Mouse (Mus musculus) heart, embryonic 11.5 days (tissue): ENCODE measurements around the gene Asprv1. TPM values are rescaled to one million over a fixed set of nuclear protein-coding genes. Genes with fewer than 3 reads are reported as not detected.

Experiments used
- ATAC-seq: fragments of 200-750 bp; cut with Nextera tagmentation; replicated peaks from 2 replicates; pipeline ENCODE4 v1.8.0; 2017; ENCODE audit warnings: moderate library complexity; ENCODE audit not compliant: insufficient number of reproducible peaks, low FRiP score, low TSS enrichment
- H3K27ac ChIP-seq: fragments of 300-500 bp; sonication (generic); 2 replicates; pipeline ENCODE4 v1.5.1; 2014; ENCODE audit warnings: mild to moderate bottlenecking, low read depth, low read length
- H3K27me3 ChIP-seq: fragments of 300-500 bp; sonication (generic); 2 replicates; pipeline ENCODE4 v1.6.1; 2014; ENCODE audit warnings: mild to moderate bottlenecking, low read length, mixed read lengths; ENCODE audit not compliant: control insufficient read depth, insufficient read depth
- H3K36me3 ChIP-seq: fragments of 300-500 bp; sonication (generic); 2 replicates; pipeline ENCODE4 v1.6.1; 2014; ENCODE audit warnings: mild to moderate bottlenecking, low read length, moderate library complexity, mixed read lengths; ENCODE audit not compliant: control insufficient read depth, insufficient read depth
- H3K4me1 ChIP-seq: fragments of 300-500 bp; sonication (generic); 2 replicates; pipeline ENCODE4 v1.6.1; 2014; ENCODE audit warnings: low read length; ENCODE audit not compliant: control insufficient read depth, insufficient read depth
- H3K4me2 ChIP-seq: fragments of 300-500 bp; sonication (generic); 2 replicates; pipeline ENCODE4 v1.6.1; 2014; ENCODE audit warnings: mild to moderate bottlenecking, moderate library complexity
- H3K4me3 ChIP-seq: fragments of 300-500 bp; sonication (generic); 2 replicates; pipeline ENCODE4 v1.5.1; 2014; ENCODE audit warnings: low read depth, low read length
- H3K9ac ChIP-seq: fragments of 300-500 bp; sonication (generic); 2 replicates; pipeline ENCODE4 v1.6.1; 2014; ENCODE audit warnings: mild to moderate bottlenecking, low read depth, low read length, moderate library complexity
- H3K9me3 ChIP-seq: fragments of 300-500 bp; sonication (generic); replicated peaks from 2 replicates; pipeline ENCODE4 v1.6.1; 2016; ENCODE audit warnings: low read length; ENCODE audit not compliant: control insufficient read depth
- WGBS: fragments of 180-500 bp; shearing (Covaris S2); extraction: QIAGEN DNeasy Blood & Tissue Kit; methylation state at CpG from one replicate; pipeline ENCODE4 v1.1.7; 2014; ENCODE audit not compliant: insufficient replicate concordance; 5-methylcytosine and 5-hydroxymethylcytosine counted together
- polyA plus RNA-seq: library from polyadenylated mRNA; unstranded; fragments of >200 nt; fragmentation: Nextera tagmentation; extraction: Ambion mirVana; gene quantifications from 2 replicates; pipeline ENCODE4 v1.2.1, GENCODE M21; 2014

Asprv1 gene
- polyA plus RNA-seq, 1 experiment from 2014 or later, result not detected

DNA sequence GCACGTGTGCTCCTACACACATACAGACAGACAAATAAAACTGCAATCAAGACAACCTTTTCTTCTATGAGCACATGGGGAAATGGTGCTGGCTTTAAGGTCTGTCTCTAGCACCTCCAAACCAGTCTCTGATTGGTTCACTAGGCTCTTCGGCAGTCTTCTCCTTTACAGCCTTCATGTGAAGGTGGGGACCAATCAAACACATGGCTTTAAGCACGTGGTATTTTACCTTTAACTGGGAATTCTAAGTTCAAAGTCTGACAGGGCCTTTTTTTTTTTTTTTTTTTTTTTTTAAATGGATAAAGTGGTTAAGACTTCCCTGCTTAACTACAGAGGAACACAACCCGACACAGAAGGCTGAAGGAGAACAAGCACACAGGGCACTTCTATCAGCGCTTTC lies 37.1 kb downstream of the Asprv1 start:
- no peak for ATAC-seq
- WGBS, result 83% methylated on average over 5 of the region's 5 CpGs
- no peaks in the 10 kb centered on the region for H3K9me3 ChIP-seq
- H3K27ac ChIP-seq, result no peak overlapping the region
- no peak overlapping the region for H3K4me2 ChIP-seq
- H3K27me3 ChIP-seq, result no peaks in the 10 kb centered on the region
- peaks cover 8% of the 10 kb centered on the region for H3K4me1 ChIP-seq
- no peak overlapping the region for H3K9ac ChIP-seq
- 0 out of 2 replicates have a peak, but pooled peaks cover 5% of the 10 kb centered on the region for H3K36me3 ChIP-seq
- no peak overlapping the region for H3K4me3 ChIP-seq

DNA sequence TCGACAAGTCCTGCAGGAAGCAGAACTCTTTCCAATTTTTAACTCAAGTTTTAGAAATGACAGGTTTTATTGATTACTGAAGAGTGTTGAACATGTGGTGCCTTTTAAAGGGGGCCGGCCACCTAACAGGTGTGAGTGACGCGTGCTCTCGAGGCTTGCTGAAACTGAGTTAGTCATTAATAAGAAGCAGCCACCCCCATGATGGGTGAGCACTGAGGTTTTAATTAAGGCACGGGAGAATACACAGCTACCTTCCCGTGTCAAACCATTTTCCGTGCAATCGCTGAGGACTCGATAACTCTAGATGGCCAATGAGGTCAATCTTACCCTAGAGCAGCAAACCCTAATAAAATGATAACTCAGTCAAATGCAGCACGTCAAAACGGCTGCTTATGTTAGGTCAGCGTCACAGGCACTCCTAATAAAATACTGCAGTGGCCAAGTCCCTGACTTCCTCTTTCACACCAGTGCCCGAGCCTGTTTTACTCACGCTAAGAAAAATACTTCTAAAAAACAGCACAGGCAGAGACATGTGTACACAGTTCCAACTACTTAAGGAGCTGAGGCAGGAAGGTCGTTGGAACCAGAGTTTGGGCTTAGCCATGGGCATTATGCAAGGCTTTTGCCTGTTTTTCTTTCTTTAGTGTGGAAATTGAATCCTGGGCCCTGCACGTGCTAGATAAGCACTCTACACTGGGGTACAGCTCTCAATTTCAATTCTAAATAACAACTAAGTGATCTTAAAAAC lies 37.8 kb downstream of the Asprv1 start:
- H3K9me3 ChIP-seq, result no peaks in the 10 kb centered on the region
- no peak overlapping the region for H3K4me3 ChIP-seq
- ATAC-seq, result no peak
- no peak overlapping the region for H3K9ac ChIP-seq
- no peaks in the 10 kb centered on the region for H3K27me3 ChIP-seq
- 83% methylated on average over 17 of the region's 17 CpGs for WGBS
- H3K27ac ChIP-seq, result no peak overlapping the region
- no peak overlapping the region for H3K4me2 ChIP-seq
- H3K4me1 ChIP-seq, result peaks cover 8% of the 10 kb centered on the region
- H3K36me3 ChIP-seq, result 0 out of 2 replicates have a peak, but pooled peaks cover 5% of the 10 kb centered on the region

DNA sequence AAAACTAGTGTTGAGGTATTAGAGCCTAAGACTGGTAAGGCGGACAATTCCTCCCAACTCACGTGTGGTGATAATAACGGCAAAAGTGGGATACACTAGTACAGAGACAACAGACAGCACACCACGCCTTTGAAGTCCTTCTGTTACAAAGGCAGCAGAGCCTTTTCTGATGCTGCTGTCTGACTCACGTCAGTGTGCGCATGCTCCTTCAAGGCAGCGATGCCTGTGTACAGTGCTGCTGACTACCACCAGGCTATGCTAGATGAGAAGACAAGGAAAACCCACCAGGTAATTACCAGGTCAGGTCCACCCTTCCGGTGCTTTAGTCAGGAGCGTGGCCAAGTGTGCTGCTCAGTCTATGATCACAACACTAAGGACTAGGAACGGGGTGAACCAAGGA lies 39.1 kb downstream of the Asprv1 start:
- no peak overlapping the region for H3K27ac ChIP-seq
- H3K9me3 ChIP-seq, result no peaks in the 10 kb centered on the region
- no peak overlapping the region for H3K4me3 ChIP-seq
- H3K27me3 ChIP-seq, result no peaks in the 10 kb centered on the region
- 92% methylated on average over 10 of the region's 10 CpGs for WGBS
- H3K4me1 ChIP-seq, result peaks cover 8% of the 10 kb centered on the region
- 0 out of 2 replicates have a peak, but pooled peaks cover 7% of the 10 kb centered on the region for H3K36me3 ChIP-seq
- no peak for ATAC-seq
- no peak overlapping the region for H3K4me2 ChIP-seq
- no peak overlapping the region for H3K9ac ChIP-seq

DNA sequence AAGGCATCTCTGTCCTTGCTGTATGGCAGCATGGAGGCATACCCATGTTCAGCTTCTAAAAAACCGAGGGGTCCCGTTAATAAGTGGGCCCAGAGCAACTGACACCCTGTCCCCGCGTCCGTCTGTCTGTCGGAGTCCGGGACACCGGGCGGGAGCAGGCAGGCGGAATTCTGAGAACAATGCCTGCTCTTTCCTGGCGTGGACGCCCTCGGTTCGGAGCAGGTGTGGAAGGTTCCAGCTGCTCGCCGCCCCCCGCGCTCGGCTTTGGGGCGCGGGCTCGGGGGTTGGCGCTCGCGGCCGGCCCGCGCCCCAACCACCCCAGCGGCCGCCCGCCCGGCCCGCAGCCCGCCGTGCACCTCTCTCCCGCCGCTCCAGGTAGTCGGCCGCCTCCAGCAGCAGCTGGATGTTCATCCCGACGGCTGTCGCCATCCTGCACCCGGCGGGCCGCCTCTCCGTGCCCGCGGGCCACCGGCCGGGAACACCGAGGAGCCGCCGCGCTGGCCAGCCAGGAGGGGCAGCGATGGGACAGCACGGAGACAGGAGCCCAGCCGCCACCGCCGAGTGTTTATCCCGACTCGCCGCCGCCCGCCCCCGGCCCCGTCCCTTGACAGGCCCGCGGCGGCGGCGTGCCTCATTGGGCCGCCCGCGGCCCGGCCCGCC lies 40.7 kb downstream of the Asprv1 start, which contains the start of gene Mxd1:
TSS of gene Mxd1 (minus strand) at position 582 of the 660 bp plus-strand sequence.
- WGBS, result 1% methylated on average over 47 of the region's 76 CpGs
- H3K4me1 ChIP-seq, result peaks cover 8% of the 10 kb centered on the region
- H3K9ac ChIP-seq, result peak within 1 kb of the TSS; percentile 68
- H3K36me3 ChIP-seq, result 0 out of 2 replicates have a peak, but pooled peaks cover 2% of the 10 kb centered on the region
- H3K27me3 ChIP-seq, result no peaks in the 10 kb centered on the region
- no peaks in the 10 kb centered on the region for H3K9me3 ChIP-seq
- peak within 1 kb of the TSS; percentile 90 for H3K4me2 ChIP-seq
- peak within 1 kb of the TSS; percentile 61 for H3K4me3 ChIP-seq
- 0 out of 2 replicates have a peak, but pooled peaks have one; percentile 0 for ATAC-seq
- H3K27ac ChIP-seq, result peak within 1 kb of the TSS; percentile 54; the same call in 1 of the 2 replicates

DNA sequence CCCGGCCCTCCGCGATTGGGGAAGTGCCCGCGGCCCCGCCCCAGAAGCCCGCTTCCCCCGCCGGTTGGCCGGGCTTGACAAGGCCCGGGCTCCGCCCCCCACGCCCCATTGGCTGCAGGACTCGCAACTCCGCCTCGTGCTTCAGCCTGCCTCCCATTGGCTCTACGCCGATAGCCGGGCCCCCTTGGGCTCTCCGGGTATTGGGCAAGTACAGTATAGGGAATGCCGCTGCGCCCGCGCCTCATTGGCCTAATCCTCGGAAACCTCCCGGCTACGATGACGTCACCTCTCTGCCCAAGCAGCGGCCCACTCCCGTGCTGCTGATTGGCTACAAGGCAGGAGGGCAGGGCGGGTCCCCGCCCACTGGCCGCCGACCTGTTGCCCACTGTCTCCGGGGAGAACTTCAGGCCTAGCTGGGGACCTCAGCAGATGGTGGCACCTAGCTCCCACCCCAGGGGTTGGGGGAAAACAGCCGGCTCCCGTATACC lies 41.3 kb downstream of the Asprv1 start:
- peak overlapping the region; percentile 54; the same call in 1 of the 2 replicates for H3K27ac ChIP-seq
- peak; percentile 100 for ATAC-seq
- under 1% methylated on average over 37 of the region's 37 CpGs for WGBS
- H3K4me2 ChIP-seq, result peak overlapping the region; percentile 90
- peak overlapping the region; percentile 54; the same call in 1 of the 2 replicates for H3K9ac ChIP-seq
- H3K9me3 ChIP-seq, result no peaks in the 10 kb centered on the region
- peak overlapping the region; percentile 61 for H3K4me3 ChIP-seq
- H3K4me1 ChIP-seq, result peaks cover 8% of the 10 kb centered on the region
- 0 out of 2 replicates have a peak, but pooled peaks cover 2% of the 10 kb centered on the region for H3K36me3 ChIP-seq
- no peaks in the 10 kb centered on the region for H3K27me3 ChIP-seq

DNA sequence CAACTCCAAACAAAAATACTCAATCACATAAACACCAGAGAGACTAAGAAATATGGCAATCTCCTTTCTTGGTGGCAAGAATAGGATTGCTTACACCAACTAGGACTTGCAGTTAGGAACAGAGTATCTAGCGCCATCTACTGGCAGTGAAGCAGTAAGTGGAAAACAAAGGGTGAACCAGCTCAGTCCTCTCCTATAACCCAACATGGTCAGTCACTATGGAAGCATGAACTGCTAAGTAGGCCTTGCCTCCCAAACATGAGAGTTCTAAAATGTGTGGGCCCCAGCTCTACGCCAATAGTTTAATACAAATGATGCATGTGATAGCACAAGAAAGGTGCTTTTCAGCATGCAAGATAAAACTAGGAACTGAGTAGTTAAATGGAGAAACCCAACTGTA lies 42.9 kb downstream of the Asprv1 start:
- H3K36me3 ChIP-seq, result peaks cover 8% of the 10 kb centered on the region; the same call in 1 of the 2 replicates
- H3K4me1 ChIP-seq, result peaks cover 8% of the 10 kb centered on the region
- H3K9ac ChIP-seq, result no peak overlapping the region
- H3K4me2 ChIP-seq, result no peak overlapping the region
- H3K4me3 ChIP-seq, result no peak overlapping the region
- H3K9me3 ChIP-seq, result no peaks in the 10 kb centered on the region
- no peak for ATAC-seq
- H3K27ac ChIP-seq, result no peak overlapping the region
- no peaks in the 10 kb centered on the region for H3K27me3 ChIP-seq
- WGBS, result 20% methylated on average over 2 of the region's 2 CpGs

DNA sequence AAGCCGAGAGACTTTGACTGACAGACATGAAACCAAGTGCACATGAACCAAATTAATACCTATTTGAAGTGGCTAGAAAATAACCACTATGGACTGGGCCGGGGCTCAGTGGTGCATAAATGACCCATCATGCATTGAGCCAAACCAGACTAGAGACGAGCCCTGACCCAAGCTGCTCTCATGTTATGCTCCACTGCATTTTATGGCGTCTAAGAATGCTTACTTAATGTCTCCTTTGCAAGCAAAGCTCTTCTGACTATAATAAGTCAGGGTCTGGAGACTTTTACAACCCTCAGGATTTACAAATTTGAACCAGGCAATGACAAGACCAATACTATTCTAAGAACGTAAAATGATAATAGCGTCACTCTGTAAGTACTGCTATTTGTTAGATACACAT lies 50.4 kb downstream of the Asprv1 start:
- ATAC-seq, result no peak
- H3K4me3 ChIP-seq, result no peak overlapping the region
- 91% methylated on average over 6 of the region's 6 CpGs for WGBS
- H3K9ac ChIP-seq, result no peak overlapping the region
- H3K36me3 ChIP-seq, result peaks cover 38% of the 10 kb centered on the region
- H3K4me1 ChIP-seq, result no peaks in the 10 kb centered on the region
- H3K27ac ChIP-seq, result no peak overlapping the region
- H3K9me3 ChIP-seq, result no peaks in the 10 kb centered on the region
- no peaks in the 10 kb centered on the region for H3K27me3 ChIP-seq
- H3K4me2 ChIP-seq, result no peak overlapping the region
